Mouse (Mus musculus) hindbrain, embryonic 15.5 days (tissue): Measurements from ENCODE around the gene Scaf8. TPM values are rescaled to one million over a fixed set of nuclear protein-coding genes. Genes with fewer than 3 reads are reported as not detected.
"Not testable (repeated sequence)": the region's sequence is repeated elsewhere in the genome, so short reads cannot be mapped to it uniquely, and the experiment has no call there.

Source experiments
- ATAC-seq: fragments of 200-750 bp; cut with Nextera tagmentation; 2 replicates; pipeline ENCODE4 v1.8.0; 2017; ENCODE audit warnings: low read depth, moderate number of reproducible peaks, moderate TSS enrichment; ENCODE audit not compliant: low FRiP score
- H3K27ac ChIP-seq: fragments of 300-500 bp; sonication (generic); replicated peaks from 2 replicates; pipeline ENCODE4 v1.5.1; 2015; ENCODE audit warnings: mild to moderate bottlenecking, inconsistent platforms
- H3K27me3 ChIP-seq: fragments of 300-500 bp; sonication (generic); 2 replicates; pipeline ENCODE4 v1.6.1; 2015; ENCODE audit warnings: control low read depth, inconsistent platforms
- H3K36me3 ChIP-seq: fragments of 300-500 bp; sonication (generic); 2 replicates; pipeline ENCODE4 v1.6.1; 2015; ENCODE audit warnings: control low read depth, inconsistent platforms
- H3K4me1 ChIP-seq: fragments of 300-500 bp; sonication (generic); replicated peaks from 2 replicates; pipeline ENCODE4 v1.6.1; 2015; ENCODE audit warnings: control low read depth, inconsistent platforms
- H3K4me2 ChIP-seq: fragments of 300-500 bp; sonication (generic); 2 replicates; pipeline ENCODE4 v1.6.1; 2015; ENCODE audit warnings: moderate library complexity, mild to moderate bottlenecking, inconsistent platforms
- H3K4me3 ChIP-seq: fragments of 300-500 bp; sonication (generic); 2 replicates; pipeline ENCODE4 v1.5.1; 2015; ENCODE audit warnings: mild to moderate bottlenecking, inconsistent platforms
- H3K9ac ChIP-seq: fragments of 300-500 bp; sonication (generic); 2 replicates; pipeline ENCODE4 v1.6.1; 2015; ENCODE audit warnings: inconsistent platforms
- H3K9me3 ChIP-seq: fragments of 300-500 bp; sonication (generic); 2 replicates; pipeline ENCODE4 v1.6.1; 2016; ENCODE audit warnings: control low read depth, inconsistent platforms
- WGBS: fragments of 180-500 bp; shearing (Covaris S2); methylation state at CpG from one replicate; pipeline ENCODE4 v1.1.7; 2015; 5-methylcytosine and 5-hydroxymethylcytosine counted together
- polyA plus RNA-seq: library from polyadenylated mRNA; unstranded; fragments of >200 nt; fragmentation: Nextera tagmentation; extraction: Ambion mirVana; gene quantifications from 2 replicates; pipeline ENCODE4 v1.2.1, GENCODE M21; 2015

Gene Scaf8
- polyA plus RNA-seq, 1 experiment from 2014 or later, result 17.1 TPM

- no peak for ATAC-seq
- Histone ChIP-seq H3K9ac (no peak overlapping the region), H3K36me3 (peaks cover 9% of the 10 kb centered on the region; the same call in 1 of the 2 replicates), H3K27ac (no peak overlapping the region), H3K4me2 (no peak overlapping the region), H3K9me3 (no peaks in the 10 kb centered on the region), H3K4me1 (no peaks in the 10 kb centered on the region), H3K4me3 (no peak overlapping the region), H3K27me3 (no peaks in the 10 kb centered on the region)
- WGBS, result 89% methylated on average over 1 of the region's 1 CpGs
Measured at GRCm38 (mm10) chr17:3128716-3129115, 13.9 kb downstream of the Scaf8 start.

GRCm38 (mm10) chr17:3129791-3130190 lies 15.0 kb downstream of the Scaf8 start:
- Histone ChIP-seq H3K27me3 (no peaks in the 10 kb centered on the region), H3K36me3 (peaks cover 9% of the 10 kb centered on the region; the same call in 1 of the 2 replicates), H3K9ac (no peak overlapping the region), H3K4me2 (no peak overlapping the region), H3K9me3 (no peaks in the 10 kb centered on the region), H3K4me3 (no peak overlapping the region), H3K4me1 (no peaks in the 10 kb centered on the region), H3K27ac (no peak overlapping the region)
- WGBS, result 95% methylated on average over 3 of the region's 3 CpGs
- no peak for ATAC-seq

- no peak overlapping the region for H3K4me3 ChIP-seq
- ATAC-seq, result no peak
Measured at GRCm38 (mm10) chr17:3135346-3135745, 20.6 kb downstream of the Scaf8 start.

GRCm38 (mm10) chr17:3136127-3136526 lies 21.4 kb downstream of the Scaf8 start:
- no peak overlapping the region for H3K4me3 ChIP-seq
- H3K9ac ChIP-seq, result no peak overlapping the region
- no peak overlapping the region for H3K4me2 ChIP-seq
- no peak overlapping the region for H3K27ac ChIP-seq
- H3K36me3 ChIP-seq, result peaks cover 3% of the 10 kb centered on the region; the same call in 1 of the 2 replicates
- WGBS, result 78% methylated on average over 7 of the region's 7 CpGs
- peaks cover 5% of the 10 kb centered on the region; the same call in 1 of the 2 replicates for H3K4me1 ChIP-seq
- no peaks in the 10 kb centered on the region for H3K27me3 ChIP-seq
- ATAC-seq, result no peak
- no peaks in the 10 kb centered on the region for H3K9me3 ChIP-seq

More at GRCm38 (mm10) chr17:3135346-3135745, 20.6 kb downstream of the Scaf8 start:
- Histone ChIP-seq H3K36me3 (peaks cover 6% of the 10 kb centered on the region; the same call in 1 of the 2 replicates), H3K9ac (no peak overlapping the region), H3K4me1 (peaks cover 5% of the 10 kb centered on the region; the same call in 1 of the 2 replicates), H3K27ac (no peak overlapping the region), H3K4me2 (no peak overlapping the region), H3K9me3 (no peaks in the 10 kb centered on the region), H3K27me3 (no peaks in the 10 kb centered on the region)

GRCm38 (mm10) chr17:3138387-3138786 lies 23.6 kb downstream of the Scaf8 start:
- Histone ChIP-seq H3K27me3 (no peaks in the 10 kb centered on the region), H3K36me3 (no peaks in the 10 kb centered on the region), H3K9ac (no peak overlapping the region), H3K9me3 (no peaks in the 10 kb centered on the region), H3K4me2 (no peak overlapping the region), H3K4me1 (peaks cover 5% of the 10 kb centered on the region; the same call in 1 of the 2 replicates), H3K27ac (no peak overlapping the region), H3K4me3 (no peak overlapping the region)
- 67% methylated on average over 3 of the region's 3 CpGs for WGBS
- ATAC-seq, result no peak

GRCm38 (mm10) chr17:3140100-3140499 lies 25.3 kb downstream of the Scaf8 start:
- ATAC-seq, result no peak
- 97% methylated on average over 1 of the region's 1 CpGs for WGBS
- Histone ChIP-seq H3K4me2 (no peak overlapping the region), H3K4me1 (peaks cover 5% of the 10 kb centered on the region; the same call in 1 of the 2 replicates), H3K9ac (no peak overlapping the region), H3K27me3 (no peaks in the 10 kb centered on the region), H3K27ac (no peak overlapping the region), H3K4me3 (no peak overlapping the region), H3K36me3 (no peaks in the 10 kb centered on the region), H3K9me3 (no peaks in the 10 kb centered on the region)

- H3K27me3 ChIP-seq, result no peaks in the 10 kb centered on the region
- peaks cover 10% of the 10 kb centered on the region; the same call in 1 of the 2 replicates for H3K36me3 ChIP-seq
- no peak overlapping the region for H3K27ac ChIP-seq
- no peaks in the 10 kb centered on the region for H3K9me3 ChIP-seq
- no peak overlapping the region for H3K4me2 ChIP-seq
- no peaks in the 10 kb centered on the region for H3K4me1 ChIP-seq
- no peak overlapping the region for H3K4me3 ChIP-seq
- ATAC-seq, result no peak
- no peak overlapping the region for H3K9ac ChIP-seq
- WGBS, result 90% methylated on average over 1 of the region's 1 CpGs
Measured at GRCm38 (mm10) chr17:3148853-3149252, 34.1 kb downstream of the Scaf8 start.

- no peak for ATAC-seq
- Histone ChIP-seq H3K4me2 (no peak overlapping the region), H3K4me1 (no peaks in the 10 kb centered on the region), H3K36me3 (peaks cover 14% of the 10 kb centered on the region; the same call in 1 of the 2 replicates), H3K27ac (no peak overlapping the region), H3K4me3 (no peak overlapping the region), H3K27me3 (no peaks in the 10 kb centered on the region), H3K9me3 (no peaks in the 10 kb centered on the region), H3K9ac (no peak overlapping the region)
- 80% methylated on average over 1 of the region's 1 CpGs for WGBS
Measured at GRCm38 (mm10) chr17:3149541-3149940, 34.8 kb downstream of the Scaf8 start.

- H3K9me3 ChIP-seq, H3K4me3 ChIP-seq, H3K4me2 ChIP-seq, H3K27me3 ChIP-seq, H3K4me1 ChIP-seq, ATAC-seq, H3K9ac ChIP-seq, H3K27ac ChIP-seq: not testable (repeated sequence)
- peaks cover 17% of the 10 kb centered on the region for H3K36me3 ChIP-seq
- 93% methylated on average over 1 of the region's 1 CpGs for WGBS
Measured at GRCm38 (mm10) chr17:3150701-3151100, 35.9 kb downstream of the Scaf8 start.

GRCm38 (mm10) chr17:3151181-3151580 lies 36.4 kb downstream of the Scaf8 start:
- ATAC-seq, result no peak
- no peaks in the 10 kb centered on the region for H3K4me1 ChIP-seq
- no peak overlapping the region for H3K27ac ChIP-seq
- no peak overlapping the region for H3K9ac ChIP-seq
- H3K9me3 ChIP-seq, result no peaks in the 10 kb centered on the region
- H3K4me3 ChIP-seq, result no peak overlapping the region
- H3K27me3 ChIP-seq, result no peaks in the 10 kb centered on the region
- H3K4me2 ChIP-seq, result no peak overlapping the region
- peaks cover 21% of the 10 kb centered on the region for H3K36me3 ChIP-seq

GRCm38 (mm10) chr17:3156176-3156575 lies 41.4 kb downstream of the Scaf8 start:
- not testable (repeated sequence) for ATAC-seq

GRCm38 (mm10) chr17:3157016-3157415 lies 42.2 kb downstream of the Scaf8 start:
- Histone ChIP-seq H3K27ac (no peak overlapping the region), H3K4me1 (no peaks in the 10 kb centered on the region), H3K4me2 (no peak overlapping the region), H3K9me3 (no peaks in the 10 kb centered on the region), H3K4me3 (no peak overlapping the region), H3K9ac (no peak overlapping the region), H3K27me3 (no peaks in the 10 kb centered on the region), H3K36me3 (peaks cover 28% of the 10 kb centered on the region)
- no peak for ATAC-seq

More at GRCm38 (mm10) chr17:3156176-3156575, 41.4 kb downstream of the Scaf8 start:
- not testable (repeated sequence) for H3K4me2 ChIP-seq, H3K9me3 ChIP-seq, H3K27ac ChIP-seq, H3K4me3 ChIP-seq, H3K9ac ChIP-seq, H3K4me1 ChIP-seq, H3K27me3 ChIP-seq
- peaks cover 30% of the 10 kb centered on the region for H3K36me3 ChIP-seq
- 94% methylated on average over 9 of the region's 9 CpGs for WGBS

- Histone ChIP-seq H3K36me3 (peaks cover 31% of the 10 kb centered on the region), H3K4me1 (no peaks in the 10 kb centered on the region), H3K4me3 (no peak overlapping the region), H3K27me3 (no peaks in the 10 kb centered on the region), H3K9me3 (no peaks in the 10 kb centered on the region), H3K9ac (no peak overlapping the region), H3K27ac (no peak overlapping the region), H3K4me2 (no peak overlapping the region)
- no peak for ATAC-seq
- WGBS, result 93% methylated on average over 4 of the region's 4 CpGs
Measured at GRCm38 (mm10) chr17:3162905-3163304, 48.1 kb downstream of the Scaf8 start.
